Mouse (Mus musculus) brain, embryonic 14.5 days (tissue): ENCODE measurements at regions not wholly inside any gene's neighbourhood (a gene's known extent, or its start where the extent isn't known, plus 50 kb on each side); places are given as distances from the start of the nearest gene placed in this dataset.

Experiments
- CTCF ChIP-seq: fragments of 200-500 bp; IDR thresholded peaks from 2 replicates; pipeline ENCODE4 v1.5.1; 2012; ENCODE audit warnings: inconsistent platforms, mild to moderate bottlenecking, moderate library complexity, borderline replicate concordance; ENCODE audit not compliant: insufficient read depth, insufficient read length; ENCODE audit errors: extremely low read depth
- POLR2A ChIP-seq: fragments of 200-500 bp; IDR thresholded peaks from 2 replicates; pipeline ENCODE4 v1.6.1; 2012; ENCODE audit warnings: mild to moderate bottlenecking, inconsistent platforms, borderline replicate concordance; ENCODE audit not compliant: poor library complexity, insufficient read depth, insufficient read length, severe bottlenecking; ENCODE audit errors: extremely low read depth

DNA sequence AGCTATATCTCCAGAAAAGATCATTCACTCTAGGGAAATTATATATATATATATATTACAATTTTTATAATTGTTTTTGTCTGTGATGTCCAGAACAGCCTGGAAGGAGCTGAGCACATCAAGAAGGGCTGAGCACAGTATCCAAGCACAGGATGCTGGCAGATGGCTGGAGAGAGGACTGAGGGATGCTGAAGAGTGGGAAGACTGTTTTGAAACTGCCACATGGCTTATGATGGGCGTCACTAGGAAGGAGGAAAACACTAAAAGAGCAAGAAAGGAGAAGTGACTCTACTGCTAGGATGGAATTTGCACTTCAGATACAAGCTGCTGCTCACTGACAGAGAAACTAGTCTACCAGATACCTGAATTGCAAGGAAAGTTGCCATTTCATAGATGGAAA lies 50.4 kb upstream of the Atg10 start:
- no peak for TF ChIP-seq POLR2A
- no peak for TF ChIP-seq CTCF
